Mouse (Mus musculus) testis, postnatal 14 days (tissue): ENCODE measurements around the gene Ulk1.

Experiments
- DNase-seq: peaks from one replicate; pipeline ENCODE4 v3.0.0; 2021; ENCODE audit warnings: low spot score

Ulk1 gene

DNA sequence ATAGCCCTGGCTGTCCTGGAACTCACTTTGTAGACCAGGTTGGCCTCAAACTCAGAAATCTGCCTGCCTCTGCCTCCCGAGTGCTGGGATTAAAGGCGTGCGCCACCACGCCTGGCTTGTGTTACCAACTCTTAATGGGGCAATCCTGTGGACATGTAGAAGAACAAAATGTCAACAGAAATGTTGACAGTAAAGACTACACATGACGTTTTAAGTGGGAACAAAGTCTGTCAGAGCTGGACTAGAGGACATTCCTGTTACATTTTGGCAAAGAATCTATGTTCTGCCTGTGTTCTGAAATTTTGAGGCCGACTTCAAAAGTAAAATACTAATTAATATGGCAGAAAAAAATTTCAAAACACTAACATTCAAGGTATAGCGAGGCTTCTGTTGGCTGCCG lies 46.0 kb downstream of the Ulk1 start:
- DNase-seq = no peak

DNA sequence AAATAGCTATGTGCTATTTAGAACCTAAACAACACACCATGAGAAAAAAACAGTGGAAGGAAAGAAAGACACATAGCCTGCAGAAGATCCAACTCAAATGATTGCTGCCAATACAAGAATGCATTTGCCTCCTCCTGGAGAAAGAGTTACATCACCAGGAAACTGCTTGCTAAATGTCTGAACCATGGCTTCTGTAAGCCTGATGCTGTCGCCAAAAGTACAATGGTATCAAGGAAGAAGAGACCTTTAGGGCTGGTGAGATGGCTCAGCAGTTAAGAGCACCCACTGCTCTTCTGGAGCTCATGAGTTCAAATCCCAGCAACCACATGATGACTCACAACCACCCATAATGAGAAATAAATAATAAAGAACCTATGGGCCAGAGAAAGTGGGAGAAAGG lies 64.9 kb downstream of the Ulk1 start:
- DNase-seq = no peak

DNA sequence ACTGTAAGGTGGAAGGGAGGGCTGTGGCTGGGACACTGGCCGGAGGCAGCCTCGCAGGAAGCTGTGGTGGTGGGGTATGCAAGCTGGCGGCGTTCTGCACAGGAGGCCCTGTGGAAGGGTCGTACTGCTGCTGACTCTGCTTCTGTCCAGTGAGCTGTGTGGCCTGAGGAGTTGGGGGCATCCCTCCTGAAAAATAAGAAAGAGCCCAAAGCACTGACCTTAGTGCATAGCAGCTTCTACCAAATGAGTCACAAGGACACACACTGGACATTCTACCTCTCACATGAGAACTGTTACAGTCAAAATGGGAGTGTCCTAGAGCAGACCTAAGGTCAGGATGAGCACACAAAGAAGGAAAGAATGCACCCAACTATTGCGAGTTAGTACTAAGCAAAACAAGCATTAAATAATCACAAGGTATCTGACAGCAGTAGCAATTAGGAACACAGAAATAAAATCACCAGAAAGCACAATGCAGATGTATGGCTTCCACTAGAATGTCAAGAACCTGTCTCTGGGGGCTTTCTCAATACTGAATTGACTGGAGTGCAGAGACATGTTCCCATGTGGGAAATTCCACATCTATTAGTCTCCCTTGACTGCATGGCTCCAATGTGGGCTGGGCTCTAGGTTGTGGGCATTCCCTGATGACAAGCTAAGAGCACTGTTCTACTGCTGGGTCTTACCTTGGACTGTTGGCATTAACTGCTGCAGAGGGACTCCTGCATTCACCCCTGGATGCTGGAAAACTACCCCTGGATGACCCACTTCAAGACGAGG lies 70.2 kb downstream of the Ulk1 start:
- DNase-seq = no peak

DNA sequence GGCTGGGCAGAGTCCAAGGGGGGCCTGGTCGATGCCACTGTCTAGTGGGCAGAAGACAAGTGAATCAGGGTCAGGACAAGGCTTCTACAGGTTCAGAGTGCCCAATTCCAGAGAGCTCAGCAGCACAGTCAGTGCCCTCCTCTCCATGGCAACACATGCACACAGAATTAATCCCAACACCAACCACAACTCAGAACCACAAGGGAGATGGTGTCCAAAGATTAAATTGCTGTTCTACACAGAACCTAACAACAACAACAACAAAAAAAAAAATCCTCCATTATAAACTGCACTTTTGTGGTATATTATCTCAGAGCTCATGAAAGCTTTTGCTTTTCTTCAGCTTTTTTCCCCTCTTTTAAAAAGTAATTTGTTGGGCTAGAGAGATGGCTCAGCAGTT lies 74.3 kb downstream of the Ulk1 start:
- no peak for DNase-seq
